Mouse (Mus musculus): Measurements from ENCODE around the gene Cers6. TPM values are rescaled to one million over a fixed set of nuclear protein-coding genes. Genes with fewer than 3 reads are reported as not detected.

Gene Cers6
- total RNA-seq (2022) = 10 to 100 TPM; 78.4 to 93.3 (median 91.6) TPM

DNA sequence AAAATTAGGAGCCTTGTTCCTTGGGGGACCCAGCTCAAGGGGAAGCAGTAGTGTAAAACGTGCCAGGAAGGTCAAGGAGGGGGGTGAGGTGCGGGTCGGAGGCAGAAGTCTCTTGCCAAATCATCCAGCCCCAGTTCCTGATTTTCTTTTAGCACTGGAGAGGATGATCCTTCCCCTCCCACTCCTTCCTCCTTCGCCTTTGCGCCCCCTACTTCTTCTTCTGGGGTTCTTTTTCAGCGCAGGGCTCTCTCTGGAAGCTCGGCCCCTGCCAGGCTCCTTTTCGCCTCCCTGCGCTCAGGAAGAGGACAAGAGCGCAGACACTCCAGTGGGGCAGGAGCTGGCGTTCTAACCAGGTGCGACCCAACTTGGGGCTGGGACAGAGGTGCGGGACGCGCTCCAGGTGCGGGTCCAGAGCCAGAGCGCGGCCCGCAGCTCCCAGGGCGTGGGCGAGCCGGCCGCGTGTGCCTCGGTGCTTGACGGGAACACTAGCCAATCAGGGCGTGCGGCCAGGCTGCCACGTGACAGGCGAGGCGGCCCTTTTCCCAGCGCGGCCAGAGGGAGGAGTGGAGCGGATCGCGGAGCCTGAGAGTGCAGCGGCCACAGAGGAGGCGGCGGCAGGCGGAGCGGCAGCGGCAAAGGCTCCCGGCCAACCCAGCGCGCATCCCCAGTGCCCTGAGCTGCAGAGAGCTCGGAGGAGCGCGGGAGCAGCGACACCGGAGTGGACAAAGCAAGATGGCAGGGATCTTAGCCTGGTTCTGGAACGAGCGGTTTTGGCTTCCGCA is at the start of gene Cers6:
Gene Cers6 (plus strand): TSS at position 538 of the 782 bp plus-strand sequence.
- peak; percentile 91 to 97 for DNase-seq (ENCODE audit: low spot score in 2 of 2)

DNA sequence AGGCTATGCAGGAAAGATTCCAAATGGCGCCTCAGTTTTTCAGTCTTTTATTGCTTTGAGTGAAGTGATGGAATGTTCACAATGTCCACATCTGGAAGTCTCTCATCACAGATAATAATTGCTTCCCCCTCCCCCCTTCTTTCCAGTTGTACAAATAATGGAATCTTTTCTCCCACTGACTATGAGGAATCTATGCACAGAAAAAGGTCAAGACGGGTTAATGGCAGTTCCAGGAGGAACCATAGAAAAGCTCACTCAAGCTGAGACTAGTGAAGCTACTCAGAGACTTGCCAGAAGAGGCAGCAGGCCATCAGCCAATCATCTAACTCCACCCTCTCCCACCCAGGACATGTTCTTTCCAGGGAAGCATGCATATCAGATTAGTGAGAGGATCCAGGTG is 46.8 kb upstream of the Cers6 start:
- no peak for DNase-seq (ENCODE audit: low spot score in 2 of 2)

DNA sequence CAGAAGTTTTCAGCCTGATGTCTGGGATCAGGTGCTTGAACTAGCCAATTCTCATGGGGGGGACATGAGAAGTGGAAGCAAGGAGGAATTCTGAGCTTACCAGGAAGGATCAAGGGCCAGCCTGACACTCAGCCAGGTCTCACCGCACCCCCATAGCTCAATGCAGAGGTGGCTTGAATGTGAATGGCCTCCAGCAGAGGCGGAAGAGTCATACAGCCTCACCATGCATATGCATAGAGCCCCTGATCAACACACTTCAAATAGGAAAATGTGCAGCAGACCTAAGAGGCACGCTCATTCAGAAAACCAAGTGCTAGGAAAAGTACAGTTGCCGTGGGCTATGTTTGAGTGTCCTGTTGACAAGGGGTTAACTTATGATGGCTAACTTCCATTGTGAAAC is 42.2 kb upstream of the Cers6 start:
- DNase-seq (ENCODE audit: low spot score in 2 of 2) = no peak

DNA sequence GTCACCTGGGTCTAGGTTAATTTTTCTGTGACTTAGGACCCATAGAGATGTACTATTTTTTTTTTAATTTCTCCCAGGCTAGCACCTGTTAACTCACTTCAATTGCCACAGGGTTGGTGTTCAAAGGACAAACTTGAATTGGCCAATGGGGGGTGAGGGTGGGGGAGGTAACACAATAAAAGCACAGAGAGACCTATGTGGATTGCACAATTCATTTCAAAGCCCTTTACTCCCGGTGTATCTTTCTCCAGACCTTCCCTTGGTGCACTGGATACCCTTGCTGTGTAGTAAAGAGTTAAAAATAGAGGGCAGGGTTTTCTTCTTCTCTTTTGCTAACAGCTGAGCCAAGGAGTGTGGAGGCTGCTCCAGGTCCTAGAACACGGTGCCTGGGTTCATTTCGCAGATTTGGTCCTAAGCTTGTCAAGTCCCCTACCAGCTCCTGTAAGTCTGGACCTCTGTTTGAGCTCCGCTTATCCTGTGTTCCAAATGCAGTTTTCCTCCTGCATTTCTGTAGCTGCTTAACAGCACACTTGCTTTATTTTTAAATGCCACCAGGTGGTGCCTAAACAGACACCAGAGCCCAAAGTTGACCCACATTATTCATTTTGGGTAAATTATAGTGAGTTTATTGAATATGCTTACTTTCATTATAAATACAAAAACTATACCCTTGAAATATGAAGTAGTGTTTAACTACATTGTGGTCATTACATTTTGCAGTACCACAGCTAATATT is 38.9 kb upstream of the Cers6 start:
- DNase-seq (ENCODE audit: low spot score in 2 of 2) = no peak

DNA sequence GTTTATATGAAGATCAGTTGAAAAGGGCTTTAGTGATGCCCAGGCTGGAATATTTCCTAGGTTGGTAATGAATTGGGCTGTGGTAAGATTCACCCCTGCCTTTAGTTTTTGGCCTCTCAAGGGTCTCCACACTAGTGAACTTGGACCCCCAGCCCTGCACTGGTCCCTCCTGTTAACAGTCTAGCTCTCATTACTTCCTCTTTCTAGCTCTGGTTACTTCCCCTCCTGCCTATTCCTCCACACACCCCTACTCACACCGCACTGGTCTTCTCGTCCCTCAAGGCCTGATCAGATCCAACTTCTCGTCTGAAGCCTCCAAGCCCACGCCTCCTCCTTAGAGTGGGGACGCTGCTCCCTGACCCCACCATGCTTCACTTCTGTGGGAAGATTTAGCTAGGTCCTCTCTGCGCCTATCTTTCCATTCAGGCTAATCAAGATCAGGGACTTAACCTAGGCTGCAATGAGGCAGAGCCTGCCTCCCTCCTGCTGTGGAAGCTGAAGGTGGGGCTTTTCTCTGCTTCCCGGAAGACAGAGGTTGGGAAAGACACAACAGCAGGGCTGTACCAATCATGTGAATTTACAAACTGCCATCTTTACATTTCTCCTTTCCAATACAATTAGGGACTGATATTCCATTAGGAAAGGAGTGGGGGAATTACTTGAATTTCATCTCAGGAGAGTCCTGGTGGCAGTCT is 35.8 kb upstream of the Cers6 start:
- DNase-seq (ENCODE audit: low spot score in 2 of 2) = no peak

DNA sequence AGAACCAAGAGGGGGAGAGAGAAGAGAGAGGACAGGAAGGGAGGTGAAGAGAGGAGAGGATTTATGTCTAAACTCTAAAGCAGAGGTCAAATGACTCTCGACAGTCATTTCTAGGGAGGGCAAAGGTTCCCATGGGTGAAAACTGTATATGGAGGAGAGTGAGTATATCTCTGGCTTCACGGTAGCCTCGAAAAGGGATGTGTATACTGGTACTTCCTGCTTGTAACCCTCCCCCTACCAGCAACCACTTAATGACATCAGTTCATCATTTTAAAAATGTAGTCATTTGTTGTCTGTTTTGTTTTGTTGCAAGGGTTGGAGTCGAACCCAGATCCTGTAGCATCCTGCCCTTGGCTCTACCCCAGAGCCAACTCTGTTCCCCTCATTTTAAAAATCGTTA is 17.9 kb upstream of the Cers6 start:
- no peak for DNase-seq (ENCODE audit: low spot score in 2 of 2)

DNA sequence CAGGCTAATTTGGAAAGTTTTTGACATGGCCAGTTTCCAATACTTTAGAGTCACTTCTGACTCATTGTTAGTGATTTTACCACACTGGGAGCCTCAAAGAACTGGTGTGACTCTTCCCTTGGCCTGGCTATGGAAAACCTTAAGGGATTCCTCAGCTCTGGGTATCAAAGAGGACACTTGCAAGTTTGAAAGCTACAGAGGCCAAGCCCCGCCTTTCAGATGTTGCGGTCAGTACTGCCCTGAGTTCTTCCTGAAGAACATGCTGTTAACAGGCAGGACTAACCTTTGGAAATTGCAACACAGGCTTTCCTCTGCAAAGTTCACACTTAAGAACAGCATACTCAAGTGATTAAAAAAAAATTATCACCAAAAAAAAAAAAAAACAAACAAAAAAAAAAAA is 16.7 kb upstream of the Cers6 start:
- no peak for DNase-seq (ENCODE audit: low spot score in 2 of 2)

DNA sequence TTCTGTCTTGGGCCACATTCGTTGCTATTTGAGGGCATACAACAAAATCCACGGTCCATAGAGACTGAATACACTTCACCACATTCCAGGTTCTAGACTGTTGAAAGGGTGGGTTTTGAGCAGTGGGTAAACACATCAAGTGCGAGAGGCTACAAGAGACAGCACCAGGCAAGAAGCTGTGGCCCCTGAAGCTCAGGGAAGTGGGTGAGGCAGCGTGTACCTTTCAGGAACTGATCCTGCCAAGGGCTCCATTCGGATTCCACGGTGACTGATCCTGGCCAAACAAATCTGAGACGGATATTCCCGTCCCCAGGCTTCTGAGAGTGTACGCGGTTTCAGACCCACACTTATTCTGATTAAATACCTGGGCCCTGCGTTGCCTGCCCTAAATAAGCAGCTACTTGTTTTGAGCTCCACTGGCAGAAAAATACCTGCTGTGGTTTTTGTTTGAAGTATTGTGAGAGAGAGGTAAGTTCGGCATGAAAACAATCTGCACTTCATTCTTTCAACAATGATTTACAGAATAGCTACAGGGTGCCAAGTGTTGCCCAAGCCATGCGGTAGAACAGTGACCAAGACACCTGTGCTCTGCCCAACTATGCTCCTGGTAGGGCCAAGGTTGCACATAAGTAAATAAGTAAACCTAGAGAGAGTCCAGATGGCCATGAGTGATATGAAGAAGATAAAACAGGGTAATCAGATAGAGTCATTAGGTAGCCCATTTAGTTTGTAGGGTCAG is 16.1 kb upstream of the Cers6 start:
- DNase-seq (ENCODE audit: low spot score in 2 of 2) = no peak

DNA sequence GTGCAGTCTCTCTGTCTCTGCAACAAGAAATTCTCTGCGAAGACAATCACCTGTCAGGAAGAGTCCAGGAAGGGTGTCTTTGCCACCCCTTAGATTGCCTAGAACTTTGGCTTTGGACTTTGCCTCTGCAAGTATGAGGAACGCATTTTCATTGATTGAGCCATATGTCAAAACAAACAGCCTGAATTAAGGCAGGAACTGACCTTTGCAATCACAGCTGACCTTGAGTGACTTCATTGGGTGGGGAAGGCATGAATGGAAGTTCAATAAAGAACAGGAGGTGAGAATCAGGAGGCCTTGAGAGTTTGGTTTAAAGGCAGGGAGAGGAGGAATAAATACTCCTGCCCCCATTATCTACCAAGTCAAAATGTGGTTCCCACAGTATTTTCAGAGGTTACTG is 850 bp upstream of the Cers6 start:
- DNase-seq (ENCODE audit: low spot score in 2 of 2) = no peak

DNA sequence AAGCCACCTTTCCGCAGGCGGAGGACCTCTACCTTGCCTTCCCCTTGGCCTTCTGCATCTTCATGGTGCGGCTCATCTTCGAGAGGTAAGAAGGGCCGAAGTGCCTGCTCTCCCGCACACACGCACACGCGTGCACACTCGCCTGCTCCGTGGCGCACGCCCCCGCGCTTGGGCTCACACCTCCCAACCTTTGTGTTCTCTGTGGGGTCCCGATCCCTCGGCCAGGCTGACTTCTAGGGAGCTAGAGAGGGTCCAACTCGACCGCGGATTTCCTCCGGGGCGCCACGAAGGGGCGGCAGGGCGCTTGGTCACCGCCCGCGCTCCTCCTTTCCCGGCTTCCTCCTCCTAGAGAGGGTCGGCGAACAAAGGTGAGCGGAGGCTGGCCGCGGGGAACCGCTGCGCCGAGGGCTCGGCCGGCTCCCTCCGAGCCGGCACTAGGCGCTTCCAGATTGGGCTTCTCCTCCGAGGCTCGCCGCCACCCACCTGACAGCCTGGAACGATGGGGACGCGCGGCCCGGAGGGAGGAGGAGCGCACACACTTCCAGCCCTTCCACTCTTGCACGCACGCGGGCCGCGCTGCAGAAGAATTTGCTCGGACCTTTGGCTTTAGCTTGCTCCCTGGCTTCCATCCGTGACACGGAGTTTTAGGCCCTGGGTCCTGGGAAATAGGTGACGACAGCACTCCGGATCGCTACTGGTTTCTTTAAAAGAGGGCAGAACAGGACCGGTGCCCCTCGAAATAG is 651 bp downstream of the Cers6 start:
- DNase-seq (ENCODE audit: low spot score in 2 of 2) = peak; percentile 27 to 37

DNA sequence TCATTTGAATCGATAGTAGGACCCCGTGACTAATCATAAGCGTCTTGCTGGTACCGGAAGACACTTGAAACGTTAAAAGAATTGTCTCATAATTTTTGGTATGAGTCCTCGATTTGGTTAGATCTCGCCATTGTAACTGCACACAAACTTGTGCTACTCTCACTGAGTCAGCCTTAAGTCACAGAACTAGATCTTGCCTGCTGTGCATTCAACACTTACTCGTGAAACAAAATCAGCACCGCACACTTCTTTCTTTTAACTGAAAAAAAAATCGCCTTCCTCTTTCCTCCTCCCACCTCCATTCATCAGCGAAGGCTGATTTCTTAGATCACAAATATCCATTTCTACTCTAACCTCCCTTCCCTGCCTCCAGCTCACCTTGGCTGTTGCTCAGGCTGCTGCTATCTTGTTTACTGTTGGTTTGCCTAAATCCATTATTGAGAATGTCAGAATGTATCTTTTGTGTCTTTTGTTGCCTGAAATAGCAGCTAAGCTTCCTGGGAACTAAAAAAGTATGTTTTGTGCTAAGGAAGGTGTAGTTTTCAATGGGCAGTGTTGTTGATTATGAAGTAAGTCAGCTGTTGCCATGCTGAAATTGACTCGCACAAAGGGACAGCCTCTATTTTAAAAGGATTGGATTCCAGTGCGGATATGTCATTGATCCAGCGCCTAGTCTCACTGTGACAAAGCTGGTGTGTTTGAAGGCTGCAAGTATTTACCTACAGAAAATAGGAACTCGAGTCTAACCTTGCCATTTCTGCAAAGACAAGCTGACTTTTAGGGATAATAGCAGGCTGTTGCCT is 1.4 kb downstream of the Cers6 start:
- DNase-seq (ENCODE audit: low spot score in 2 of 2) = no peak

DNA sequence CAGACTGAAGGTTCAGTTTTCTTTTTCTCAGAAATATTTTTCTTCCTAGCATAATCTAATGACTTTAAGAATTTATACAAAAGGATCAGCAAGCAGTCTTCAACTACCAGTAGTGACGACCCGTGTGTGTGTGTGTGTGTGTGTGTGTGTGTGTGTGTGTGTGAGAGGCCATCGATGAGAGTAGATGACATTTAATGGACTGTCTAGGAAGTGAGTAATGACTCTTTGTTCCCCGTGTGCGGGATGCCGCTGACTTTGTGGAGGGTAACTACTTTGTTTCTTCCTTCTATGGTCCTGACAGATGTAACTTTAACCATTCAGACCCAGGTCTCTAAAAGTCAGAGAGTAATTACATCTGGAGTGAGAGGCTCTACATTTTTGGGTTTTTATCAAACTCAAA is 2.3 kb downstream of the Cers6 start:
- DNase-seq (ENCODE audit: low spot score in 2 of 2) = no peak

DNA sequence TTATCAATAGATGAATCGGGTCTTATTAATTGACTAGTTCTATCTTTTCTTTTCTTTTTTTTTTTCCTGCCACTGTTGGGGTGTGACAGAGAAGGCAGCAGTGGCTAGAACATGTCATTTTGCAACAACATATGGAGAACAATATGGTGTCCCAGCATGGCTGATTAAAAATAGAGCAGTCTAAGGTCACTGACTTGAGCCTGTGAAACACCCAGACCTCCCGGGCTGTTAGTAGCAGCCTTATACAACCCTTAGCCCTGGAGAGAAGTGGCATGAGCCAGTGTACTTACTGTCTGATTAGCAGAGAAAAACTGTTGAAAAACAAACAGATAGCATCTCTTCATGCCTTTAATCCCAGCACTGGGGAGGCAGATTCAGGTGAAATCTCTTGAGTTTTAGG is 3.1 kb downstream of the Cers6 start:
- DNase-seq (ENCODE audit: low spot score in 2 of 2) = no peak

DNA sequence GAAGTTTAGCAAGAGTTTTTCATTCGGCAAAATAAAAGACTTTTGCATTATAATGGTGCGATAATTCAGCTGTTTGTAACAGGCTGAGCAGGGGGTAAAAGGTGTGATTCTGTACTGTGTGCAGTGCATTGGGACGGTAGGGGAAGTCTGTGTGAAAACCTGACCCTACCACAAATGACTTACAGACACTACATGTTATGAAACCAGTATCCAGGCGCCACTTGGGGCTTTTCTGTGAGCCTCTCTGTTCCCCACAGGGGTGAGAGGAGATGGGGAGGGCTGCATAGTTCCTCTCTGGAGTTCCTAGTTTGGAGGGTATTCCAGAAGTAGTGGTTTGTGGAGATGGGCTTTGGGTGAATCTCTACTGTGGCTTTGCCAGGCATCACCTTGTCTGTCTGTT is 5.9 kb downstream of the Cers6 start:
- no peak for DNase-seq (ENCODE audit: low spot score in 2 of 2)

DNA sequence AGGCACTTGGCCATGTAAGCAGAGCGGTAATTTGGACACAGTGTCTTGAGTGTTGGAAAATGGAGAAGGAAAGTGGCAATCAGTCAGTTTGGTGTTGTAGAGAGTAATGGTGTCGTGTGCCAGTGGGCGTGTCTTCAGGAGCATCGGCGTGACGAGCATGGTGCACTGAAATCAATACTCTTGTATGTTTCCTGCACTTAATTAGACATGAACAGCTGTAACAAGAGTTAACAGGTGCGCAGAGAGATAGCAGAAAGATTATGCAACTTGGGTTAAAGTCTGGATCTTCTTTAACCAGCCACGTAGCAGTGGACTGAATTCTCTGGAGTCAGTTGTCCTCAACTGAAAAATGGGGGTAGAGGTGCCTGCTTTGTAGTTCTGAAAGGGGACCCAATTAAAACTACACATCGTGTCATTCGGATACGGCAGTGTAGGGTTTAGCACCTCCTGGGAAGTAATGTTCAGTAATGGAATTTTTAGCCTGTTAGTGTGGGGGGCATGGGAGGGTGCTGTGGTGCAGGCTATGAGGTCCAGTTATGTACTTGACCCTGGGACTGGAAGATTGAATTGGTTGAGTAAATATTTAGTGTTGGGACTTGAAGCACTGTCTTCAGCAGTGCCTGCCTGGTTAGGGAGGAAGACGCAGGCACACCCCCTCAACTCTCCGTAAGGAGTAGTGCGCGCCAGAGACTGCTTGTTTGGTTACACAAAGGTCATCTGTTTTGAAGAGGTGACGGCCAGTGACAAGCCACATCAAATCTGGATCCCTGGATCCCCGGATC is 9.9 kb downstream of the Cers6 start:
- DNase-seq (ENCODE audit: low spot score in 2 of 2) = no peak

DNA sequence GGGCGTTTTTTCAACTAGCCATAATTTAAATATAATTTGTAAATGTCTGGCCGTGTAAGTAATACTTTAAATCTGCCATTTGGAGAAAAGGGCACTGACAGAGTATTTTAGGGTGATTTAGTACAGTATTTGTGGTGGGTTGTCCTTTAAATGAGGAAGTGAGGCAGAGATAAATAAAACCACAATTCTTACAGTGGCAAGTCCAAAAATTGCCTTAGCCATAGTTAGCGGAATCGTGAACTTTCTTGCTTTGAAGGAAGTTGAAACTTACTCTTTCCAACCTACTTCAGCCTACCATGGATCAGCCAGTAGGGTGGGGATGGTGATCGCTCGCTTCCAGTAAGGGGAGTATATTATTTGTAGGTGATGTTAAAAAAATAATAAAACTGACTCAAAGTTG is 11.8 kb downstream of the Cers6 start:
- DNase-seq (ENCODE audit: low spot score in 2 of 2) = no peak

DNA sequence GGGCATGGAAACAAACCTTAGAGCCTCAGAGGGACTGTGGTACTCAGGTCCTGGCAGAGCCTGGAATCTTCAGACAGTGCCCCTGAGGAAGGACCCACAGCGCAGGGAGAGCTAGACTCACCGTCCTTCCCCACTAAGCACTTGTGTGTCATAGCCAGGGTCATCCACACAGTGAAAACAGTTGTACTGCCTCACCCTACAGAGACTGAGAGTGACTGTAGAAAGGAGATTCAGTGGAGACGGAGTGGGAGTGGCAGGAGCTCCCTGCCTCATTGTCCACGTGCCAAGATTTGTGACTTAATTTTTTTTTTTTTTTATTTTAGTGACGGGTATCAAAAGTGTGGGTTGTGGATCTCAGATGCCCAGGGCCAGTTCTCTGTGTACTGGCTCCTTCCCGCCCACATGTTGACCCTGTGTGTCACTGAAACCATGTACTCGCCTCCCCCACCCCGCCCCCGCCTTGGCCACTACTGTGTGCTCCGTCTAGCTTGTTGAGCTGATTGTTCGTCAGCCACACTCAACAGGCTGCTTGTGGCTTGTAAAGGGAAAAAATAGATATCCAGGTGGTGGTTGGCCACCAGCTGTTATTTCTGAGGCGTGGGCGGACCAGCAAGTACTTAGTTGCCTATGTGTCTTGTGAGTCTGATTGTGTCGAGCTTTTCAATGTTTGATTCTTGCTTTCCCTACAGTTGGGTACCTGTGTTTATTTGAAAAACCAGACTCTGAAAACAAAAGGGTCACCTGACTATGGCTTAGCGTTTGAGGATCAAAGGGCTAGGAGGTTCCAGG is 12.6 kb downstream of the Cers6 start:
- DNase-seq (ENCODE audit: low spot score in 2 of 2) = peak; percentile 41 to 63

DNA sequence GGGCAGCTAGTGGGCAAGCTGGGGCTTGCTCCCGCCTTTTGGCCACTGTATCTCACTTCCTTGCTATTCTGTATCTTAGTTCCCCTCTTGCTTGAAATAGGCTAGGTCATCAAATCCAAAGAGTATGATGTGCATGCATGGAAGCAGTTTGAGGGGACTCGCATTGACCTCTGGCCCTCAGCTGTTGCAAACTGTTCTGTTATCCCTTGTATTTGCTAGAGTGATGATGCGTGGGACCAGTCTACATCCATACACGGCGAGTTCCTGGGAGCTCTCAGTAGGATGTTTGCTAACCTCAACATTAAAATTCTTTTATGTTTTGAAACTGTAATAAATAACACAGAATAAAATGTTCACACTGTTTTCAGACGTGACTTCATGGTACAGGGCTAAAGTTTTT is 13.3 kb downstream of the Cers6 start:
- DNase-seq (ENCODE audit: low spot score in 2 of 2) = no peak

All from layer of hippocampus, adult 8-10 months (tissue).